Mouse (Mus musculus): ENCODE measurements around the gene Dysf.

DNA sequence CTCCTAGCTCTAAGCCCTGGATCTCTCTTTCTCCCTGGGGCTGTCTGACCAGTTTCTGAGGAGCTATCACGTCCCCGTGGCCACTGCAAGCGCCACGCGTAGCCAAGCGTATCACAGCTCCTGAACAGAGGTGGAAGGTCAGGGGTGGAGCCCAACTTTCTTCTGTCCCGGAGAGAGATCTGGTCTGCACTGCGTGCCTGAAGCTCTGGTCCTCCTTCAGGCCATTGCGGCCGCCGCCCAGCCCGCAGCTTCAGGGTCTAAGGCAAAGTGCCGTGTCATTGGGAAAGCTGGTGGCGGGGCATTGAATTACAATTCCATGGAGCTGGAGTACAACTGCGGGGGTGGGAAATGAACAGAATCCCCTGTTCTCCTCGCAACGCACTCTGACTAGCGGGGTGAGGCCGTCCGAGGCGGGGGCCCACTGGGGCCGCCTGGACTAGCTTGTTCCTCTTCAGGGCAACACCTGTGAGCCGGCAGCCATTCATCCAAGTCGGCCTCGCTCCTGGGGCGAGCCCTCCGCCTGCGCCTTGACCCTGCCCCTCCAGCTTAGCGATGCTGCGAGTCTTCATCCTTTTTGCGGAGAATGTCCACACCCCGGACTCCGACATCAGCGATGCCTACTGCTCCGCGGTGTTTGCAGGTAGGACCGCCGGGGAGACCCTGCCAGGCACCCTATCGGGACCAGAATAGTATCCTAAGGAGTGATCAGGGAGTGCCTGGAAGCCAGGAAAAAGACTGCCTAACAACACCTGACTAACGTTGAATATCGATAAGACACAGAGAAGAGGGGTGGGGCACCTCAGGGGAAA is at the start of gene Dysf:
- TF ChIP-seq ZC3H11A (IDR thresholded peaks at IDR 0.05; ENCODE audit: borderline replicate concordance, low read depth, low read length), result no peak
- TF ChIP-seq HCFC1 (IDR thresholded peaks at IDR 0.05; ENCODE audit: borderline replicate concordance, insufficient read depth, low read length), result no peak
- no peak for TF ChIP-seq CHD2 (IDR thresholded peaks at IDR 0.05; ENCODE audit: low read depth, low read length)
- TF ChIP-seq ZNF384 (IDR thresholded peaks at IDR 0.05; ENCODE audit: low read depth, low read length), result no peak
